Mouse (Mus musculus) neutrophil, adult 65 days (primary cell): ENCODE measurements around the gene Hspa12b. TPM values are rescaled to one million over a fixed set of nuclear protein-coding genes. Genes with fewer than 3 reads are reported as not detected.

Source experiments
- total RNA-seq: library from RNA; stranded (reverse); gene quantifications from 2 replicates; pipeline ENCODE4 v1.2.4, GENCODE M21; 2023

Gene Hspa12b
- total RNA-seq, result 0.28 TPM in 1 of 2 replicates, not detected in the other

GRCm38 (mm10) chr2:131127161-131127730 lies at the start of gene Hspa12b:
Hspa12b (plus strand) TSS chr2:131127280.

GRCm38 (mm10) chr2:131086667-131087390 lies 40.3 kb upstream of the Hspa12b start, which contains the start of gene Siglec1:
Siglec1 (minus strand) TSS chr2:131086765.

GRCm38 (mm10) chr2:131132930-131133547 lies 6.0 kb downstream of the Hspa12b start, which contains the start of gene Gm11037:
Gm11037 (plus strand) TSS chr2:131133497.

GRCm38 (mm10) chr2:131159938-131160581 lies 33.0 kb downstream of the Hspa12b start, which contains the start of gene 1700037H04Rik:
1700037H04Rik (minus strand) TSS chr2:131160081.

GRCm38 (mm10) chr2:131179990-131180587 lies 53.0 kb downstream of the Hspa12b start, which contains the start of gene Cenpb:
Cenpb (minus strand) TSS chr2:131180067.

GRCm38 (mm10) chr2:131186771-131187601 lies 59.9 kb downstream of the Hspa12b start, which contains the start of the genes Cdc25b and Spef1:
Cdc25b (plus strand) TSS chr2:131186949.
Spef1 (minus strand) TSS chr2:131187282.

Other genes starting within 250 kb of the Hspa12b start
- gene 4930402H24Rik, start 220.9 kb upstream of the Hspa12b start, total RNA-seq, result 19.1 and 29.0 TPM in 2 replicates
- 50.4 and 78.9 TPM in 2 replicates for gene Atrn, start 220.8 kb upstream of the Hspa12b start, total RNA-seq
- not detected in 2 replicates for gene Gfra4, start 84.2 kb upstream of the Hspa12b start, total RNA-seq
- gene Adam33, start 63.5 kb upstream of the Hspa12b start, total RNA-seq, result 0.57 and 0.85 TPM in 2 replicates
- 0.57 and 2.0 TPM in 2 replicates for gene Siglec1, start 40.5 kb upstream of the Hspa12b start, total RNA-seq
- gene Gm11037, start 6.2 kb downstream of the Hspa12b start, total RNA-seq, result not detected in 2 replicates
- 36.9 and 39.8 TPM in 2 replicates for gene 1700037H04Rik, start 32.8 kb downstream of the Hspa12b start, total RNA-seq
- 19.5 and 20.7 TPM in 2 replicates for gene Cenpb, start 52.8 kb downstream of the Hspa12b start, total RNA-seq
- gene Cdc25b, start 59.7 kb downstream of the Hspa12b start, total RNA-seq, result 49.5 and 53.3 TPM in 2 replicates
- gene Spef1, start 60.0 kb downstream of the Hspa12b start, total RNA-seq, result 0.92 and 1.5 TPM in 2 replicates
- gene Ap5s1, start 79.8 kb downstream of the Hspa12b start, total RNA-seq, result 26.4 and 37.5 TPM in 2 replicates
- gene Mavs, start 106.8 kb downstream of the Hspa12b start, total RNA-seq, result 6.1 and 6.3 TPM in 2 replicates
- gene Pank2, start 135.2 kb downstream of the Hspa12b start, total RNA-seq, result 24.9 and 40.2 TPM in 2 replicates
- gene Rnf24, start 225.6 kb downstream of the Hspa12b start, total RNA-seq, result 25.4 and 33.4 TPM in 2 replicates